Mouse (Mus musculus): ENCODE data around the gene Oosp2. TPM values are rescaled to one million over a fixed set of nuclear protein-coding genes. Genes with fewer than 3 reads are reported as not detected.

Oosp2 gene
- polyA plus RNA-seq, 1 experiment = not detected

DNA sequence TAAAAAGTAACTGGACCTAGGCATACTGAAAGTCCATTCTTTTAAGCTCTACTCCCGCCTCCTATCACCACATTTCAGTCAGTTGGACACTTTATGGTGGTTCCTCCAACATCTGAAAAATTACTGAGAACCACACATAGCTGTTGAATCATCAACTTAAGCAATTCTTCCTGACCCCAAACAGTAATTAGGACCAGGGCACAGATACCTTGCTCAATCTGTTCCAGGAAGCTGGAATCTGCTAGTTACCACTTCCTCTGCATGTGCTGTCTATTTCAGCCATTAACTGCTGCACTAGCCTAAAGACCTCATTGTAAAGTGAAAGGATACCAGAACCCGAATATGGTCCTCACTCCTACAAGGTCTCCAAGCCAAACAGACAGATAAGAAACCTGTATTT, 1.2 kb downstream of the Oosp2 start:
- no peak for TF ChIP-seq MYOG (IDR thresholded peaks at IDR 0.05; ENCODE audit: control insufficient read depth, extremely low read depth, insufficient read length)
- no peak for TF ChIP-seq FOSL1 (IDR thresholded peaks at IDR 0.05; ENCODE audit: insufficient read depth, low read length, poor library complexity, severe bottlenecking)
- no peak for TF ChIP-seq MYOD1 (IDR thresholded peaks at IDR 0.05; ENCODE audit: control insufficient read depth, insufficient read length, low read depth)
- TF ChIP-seq CEBPB (IDR thresholded peaks at IDR 0.05; ENCODE audit: low read depth) = no peak
- TF ChIP-seq CTCF (IDR thresholded peaks at IDR 0.05; ENCODE audit: control insufficient read depth, insufficient read depth, insufficient read length) = no peak
- no peak for TF ChIP-seq MAX (IDR thresholded peaks at IDR 0.05)
- no peak for TF ChIP-seq USF1 (IDR thresholded peaks at IDR 0.05; ENCODE audit: low read depth)
- H3K4me3 ChIP-seq (ENCODE audit: insufficient read depth, poor library complexity, severe bottlenecking) = no peak overlapping the region

DNA sequence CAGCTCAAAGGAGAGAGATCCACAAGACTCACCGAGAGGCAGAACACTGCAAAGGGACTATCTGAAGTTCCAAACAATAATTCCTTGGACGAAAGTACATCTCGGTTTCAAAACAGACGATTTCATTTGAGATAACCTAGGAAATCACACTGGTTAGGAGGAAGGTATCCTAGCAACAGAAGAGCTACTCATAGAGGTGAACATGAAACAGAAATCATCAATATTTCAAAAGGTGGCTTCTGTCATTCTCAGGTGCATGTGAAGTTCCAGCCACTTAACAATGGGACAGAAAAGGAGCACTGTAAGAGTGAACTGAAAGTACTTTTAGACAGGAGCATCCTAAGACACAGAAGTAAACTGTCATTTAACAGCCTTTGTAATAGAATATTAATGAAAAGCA, 10.8 kb downstream of the Oosp2 start:
- Histone ChIP-seq H3K79me3 (ENCODE audit: low read depth) (no peaks in the 10 kb centered on the region), H3K27me3 (ENCODE audit: control insufficient read depth, insufficient read depth, insufficient read length) (no peaks in the 10 kb centered on the region), H3K4me3 (ENCODE audit: insufficient read depth, poor library complexity, severe bottlenecking) (no peak overlapping the region), H3ac (ENCODE audit: control insufficient read depth, insufficient read length, low read depth) (no peak overlapping the region), H3K79me2 (ENCODE audit: control insufficient read depth, insufficient read depth) (no peaks in the 10 kb centered on the region), H3K36me3 (ENCODE audit: control insufficient read depth, insufficient read depth) (no peaks in the 10 kb centered on the region)
- TF ChIP-seq MAX (IDR thresholded peaks at IDR 0.05) (no peak), MYOG (IDR thresholded peaks at IDR 0.05; ENCODE audit: control insufficient read depth, extremely low read depth, insufficient read length) (no peak), MYOD1 (IDR thresholded peaks at IDR 0.05; ENCODE audit: control insufficient read depth, insufficient read length, low read depth) (no peak), FOSL1 (IDR thresholded peaks at IDR 0.05; ENCODE audit: insufficient read depth, low read length, poor library complexity, severe bottlenecking) (no peak)

More for the DNA sequence above, 1.2 kb downstream of the Oosp2 start:
- H3K79me2 ChIP-seq (ENCODE audit: control insufficient read depth, insufficient read depth) = no peaks in the 10 kb centered on the region
- no peaks in the 10 kb centered on the region for H3K36me3 ChIP-seq (ENCODE audit: control insufficient read depth, insufficient read depth)
- H3K27me3 ChIP-seq (ENCODE audit: control insufficient read depth, insufficient read depth, insufficient read length) = no peaks in the 10 kb centered on the region
- H3K79me3 ChIP-seq (ENCODE audit: low read depth) = no peaks in the 10 kb centered on the region
- no peak overlapping the region for H3ac ChIP-seq (ENCODE audit: control insufficient read depth, insufficient read length, low read depth)

DNA sequence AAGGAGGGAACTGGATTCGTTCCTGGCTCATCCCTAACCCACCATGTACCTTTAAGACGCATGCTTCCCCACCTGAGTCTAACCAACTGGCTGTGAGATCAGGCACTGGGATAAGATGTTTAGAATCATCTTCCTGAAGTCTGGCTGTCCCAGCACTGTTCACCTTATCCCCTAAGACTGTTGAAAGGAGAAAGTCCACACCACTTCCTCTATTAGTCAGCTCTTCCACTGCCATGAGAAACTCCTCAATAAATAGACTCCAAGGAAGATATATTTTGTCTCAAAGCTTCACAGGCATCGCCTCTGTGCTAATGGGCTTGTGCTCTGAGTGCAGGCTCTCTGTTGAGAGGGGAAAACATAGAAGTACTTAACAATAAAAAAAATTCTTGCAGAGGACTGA, 14.2 kb downstream of the Oosp2 start:
- Histone ChIP-seq H3K27me3 (ENCODE audit: control insufficient read depth, insufficient read depth, insufficient read length) (no peaks in the 10 kb centered on the region), H3K79me3 (ENCODE audit: low read depth) (no peaks in the 10 kb centered on the region), H3K36me3 (ENCODE audit: control insufficient read depth, insufficient read depth) (no peaks in the 10 kb centered on the region), H3K4me3 (ENCODE audit: insufficient read depth, poor library complexity, severe bottlenecking) (no peak overlapping the region), H3K79me2 (ENCODE audit: control insufficient read depth, insufficient read depth) (no peaks in the 10 kb centered on the region), H3ac (ENCODE audit: control insufficient read depth, insufficient read length, low read depth) (no peak overlapping the region)
- TF ChIP-seq MAX (IDR thresholded peaks at IDR 0.05) = no peak
- TF ChIP-seq USF1 (IDR thresholded peaks at IDR 0.05; ENCODE audit: low read depth) = no peak
- TF ChIP-seq MYOD1 (IDR thresholded peaks at IDR 0.05; ENCODE audit: control insufficient read depth, insufficient read length, low read depth) = no peak

DNA sequence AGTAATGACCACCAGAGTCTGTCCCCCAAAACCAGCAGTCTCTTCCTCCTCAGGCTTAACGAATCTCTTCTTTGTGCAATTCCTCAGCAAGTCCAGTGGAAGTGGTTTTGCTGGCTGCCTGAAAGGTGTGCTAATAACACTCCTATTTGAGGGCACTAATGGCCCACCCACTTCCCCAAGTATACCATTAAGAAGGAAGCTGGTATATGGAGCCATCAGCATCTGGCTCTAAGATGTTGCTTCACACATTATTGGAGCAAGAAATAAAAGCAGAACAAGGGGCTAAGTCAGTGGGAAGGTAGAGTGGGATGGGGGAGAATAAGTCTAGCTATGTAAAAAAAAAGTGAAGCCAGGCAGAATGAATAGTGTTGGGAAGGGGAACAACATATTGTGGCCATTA, 19.6 kb downstream of the Oosp2 start, which contains the start of gene Ms4a3:
Gene Ms4a3 (minus strand): TSS at position 120 of the 400 bp plus-strand sequence.
- no peaks in the 10 kb centered on the region for H3K27me3 ChIP-seq (ENCODE audit: control insufficient read depth, insufficient read depth, insufficient read length)
- H3ac ChIP-seq (ENCODE audit: control insufficient read depth, insufficient read length, low read depth) = no peak within 1 kb of the TSS
- H3K4me3 ChIP-seq (ENCODE audit: insufficient read depth, poor library complexity, severe bottlenecking) = no peak within 1 kb of the TSS
- H3K79me3 ChIP-seq (ENCODE audit: low read depth) = no peaks in the 10 kb centered on the region
- H3K79me2 ChIP-seq (ENCODE audit: control insufficient read depth, insufficient read depth) = no peaks in the 10 kb centered on the region
- no peak for TF ChIP-seq MAX (IDR thresholded peaks at IDR 0.05)
- TF ChIP-seq FOSL1 (IDR thresholded peaks at IDR 0.05; ENCODE audit: insufficient read depth, low read length, poor library complexity, severe bottlenecking) = no peak
- TF ChIP-seq MYOD1 (IDR thresholded peaks at IDR 0.05; ENCODE audit: control insufficient read depth, insufficient read length, low read depth) = no peak
- TF ChIP-seq CEBPB (IDR thresholded peaks at IDR 0.05; ENCODE audit: low read depth) = no peak
- no peak for TF ChIP-seq CTCF (IDR thresholded peaks at IDR 0.05; ENCODE audit: control insufficient read depth, insufficient read depth, insufficient read length)
- no peak for TF ChIP-seq MYOG (IDR thresholded peaks at IDR 0.05; ENCODE audit: control insufficient read depth, extremely low read depth, insufficient read length)
- no peak for TF ChIP-seq USF1 (IDR thresholded peaks at IDR 0.05; ENCODE audit: low read depth)
- H3K36me3 ChIP-seq (ENCODE audit: control insufficient read depth, insufficient read depth) = no peaks in the 10 kb centered on the region

DNA sequence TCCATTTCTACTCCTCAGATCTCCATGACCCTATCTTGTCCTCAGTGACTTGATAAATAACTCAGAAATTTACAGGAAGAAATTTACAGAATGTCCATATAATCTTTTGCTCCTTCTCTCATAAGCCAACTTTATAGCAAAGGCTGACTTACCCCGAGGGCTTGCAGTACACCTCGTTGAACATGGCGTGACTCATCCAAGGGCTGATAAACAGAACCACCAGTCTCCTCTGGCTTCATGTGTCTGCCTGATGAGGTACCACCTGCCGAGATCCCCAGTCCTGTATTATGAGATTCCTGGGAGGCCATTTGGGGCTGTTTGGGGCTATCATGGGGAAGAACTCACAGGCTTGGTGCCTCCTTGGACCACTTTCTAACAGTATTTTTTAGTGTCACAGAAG, 21.3 kb downstream of the Oosp2 start:
- Histone ChIP-seq H3K36me3 (ENCODE audit: control insufficient read depth, insufficient read depth) (no peaks in the 10 kb centered on the region), H3K4me3 (ENCODE audit: insufficient read depth, poor library complexity, severe bottlenecking) (no peak overlapping the region), H3K79me2 (ENCODE audit: control insufficient read depth, insufficient read depth) (no peaks in the 10 kb centered on the region), H3ac (ENCODE audit: control insufficient read depth, insufficient read length, low read depth) (no peak overlapping the region), H3K27me3 (ENCODE audit: control insufficient read depth, insufficient read depth, insufficient read length) (no peaks in the 10 kb centered on the region), H3K79me3 (ENCODE audit: low read depth) (no peaks in the 10 kb centered on the region)
- no peak for TF ChIP-seq MYOD1 (IDR thresholded peaks at IDR 0.05; ENCODE audit: control insufficient read depth, insufficient read length, low read depth)
- TF ChIP-seq CTCF (IDR thresholded peaks at IDR 0.05; ENCODE audit: control insufficient read depth, insufficient read depth, insufficient read length) = no peak
- no peak for TF ChIP-seq USF1 (IDR thresholded peaks at IDR 0.05; ENCODE audit: low read depth)
- no peak for TF ChIP-seq MYOG (IDR thresholded peaks at IDR 0.05; ENCODE audit: control insufficient read depth, extremely low read depth, insufficient read length)
- TF ChIP-seq MAX (IDR thresholded peaks at IDR 0.05) = no peak
- TF ChIP-seq FOSL1 (IDR thresholded peaks at IDR 0.05; ENCODE audit: insufficient read depth, low read length, poor library complexity, severe bottlenecking) = no peak

DNA sequence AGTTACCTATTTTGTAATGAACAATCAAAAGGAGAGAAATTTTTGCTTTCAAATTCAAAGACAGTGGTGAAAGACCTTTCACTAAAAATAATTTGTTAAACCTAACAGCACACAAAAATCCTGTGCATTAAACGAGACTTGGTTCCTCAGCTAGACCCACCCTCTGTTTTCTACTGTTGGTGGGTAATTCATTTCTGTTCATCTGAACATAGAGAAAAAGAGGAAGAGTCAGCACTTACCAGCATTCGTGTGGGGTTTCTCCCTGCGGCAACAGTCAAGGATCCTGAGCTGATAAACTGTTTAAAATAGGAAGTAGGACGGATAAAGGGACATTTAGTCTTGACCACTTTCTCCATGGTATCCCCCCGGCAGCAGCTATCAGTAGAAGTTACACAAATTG, 24.8 kb downstream of the Oosp2 start:
- H3K79me2 ChIP-seq (ENCODE audit: control insufficient read depth, insufficient read depth) = no peaks in the 10 kb centered on the region
- H3K4me3 ChIP-seq (ENCODE audit: insufficient read depth, poor library complexity, severe bottlenecking) = no peak overlapping the region
- no peaks in the 10 kb centered on the region for H3K79me3 ChIP-seq (ENCODE audit: low read depth)
- no peaks in the 10 kb centered on the region for H3K27me3 ChIP-seq (ENCODE audit: control insufficient read depth, insufficient read depth, insufficient read length)
- no peak overlapping the region for H3ac ChIP-seq (ENCODE audit: control insufficient read depth, insufficient read length, low read depth)
- no peaks in the 10 kb centered on the region for H3K36me3 ChIP-seq (ENCODE audit: control insufficient read depth, insufficient read depth)
- no peak for TF ChIP-seq MYOG (IDR thresholded peaks at IDR 0.05; ENCODE audit: control insufficient read depth, extremely low read depth, insufficient read length)

Data from C2C12 (cell line).